Mouse (Mus musculus) urinary bladder, postnatal 25 days (tissue): ENCODE results near the gene Capn8.

Experiments used
- DNase-seq: peaks from one replicate; pipeline ENCODE4 v3.0.0; 2022; ENCODE audit warnings: low spot score

The Capn8 gene

DNA sequence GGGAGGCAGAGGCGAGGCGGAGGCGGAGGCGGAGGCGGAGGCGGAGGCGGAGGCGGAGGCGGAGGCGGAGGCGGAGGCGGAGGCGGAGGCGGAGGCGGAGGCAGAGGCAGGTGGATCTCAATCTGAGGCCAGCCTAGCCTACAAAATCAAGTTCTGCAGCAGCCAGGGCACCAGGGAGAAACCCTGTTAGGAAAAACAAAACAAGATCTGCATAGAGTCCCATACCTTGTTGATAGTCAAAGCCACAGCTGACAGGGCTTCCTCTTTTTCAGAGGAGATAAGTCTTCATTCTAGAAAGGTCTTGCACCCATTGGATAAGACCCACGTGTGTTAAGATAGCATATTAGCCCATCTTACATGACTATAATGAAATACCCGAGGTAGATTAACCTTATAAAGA is 113.3 kb downstream of the Capn8 start:
- no peak for DNase-seq

DNA sequence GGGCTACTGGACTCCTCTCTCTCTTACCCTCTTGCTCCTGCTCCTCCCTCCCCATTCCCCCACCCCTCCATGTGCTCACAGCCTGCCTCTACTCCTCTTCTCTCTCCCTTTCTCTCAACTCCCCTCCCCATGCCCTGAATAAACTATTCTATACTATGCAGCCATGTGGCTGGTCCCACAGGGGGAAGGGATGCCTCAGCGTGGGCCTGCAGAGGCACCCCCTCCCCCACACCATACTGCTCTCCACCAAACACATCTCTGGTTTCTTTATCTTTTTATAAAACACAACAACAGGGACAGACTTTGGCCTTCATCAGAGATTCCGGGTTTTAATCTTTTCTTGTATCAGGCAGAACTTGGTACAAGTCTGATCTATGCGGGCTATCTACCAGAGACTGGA is 114.4 kb downstream of the Capn8 start:
- DNase-seq, result no peak

DNA sequence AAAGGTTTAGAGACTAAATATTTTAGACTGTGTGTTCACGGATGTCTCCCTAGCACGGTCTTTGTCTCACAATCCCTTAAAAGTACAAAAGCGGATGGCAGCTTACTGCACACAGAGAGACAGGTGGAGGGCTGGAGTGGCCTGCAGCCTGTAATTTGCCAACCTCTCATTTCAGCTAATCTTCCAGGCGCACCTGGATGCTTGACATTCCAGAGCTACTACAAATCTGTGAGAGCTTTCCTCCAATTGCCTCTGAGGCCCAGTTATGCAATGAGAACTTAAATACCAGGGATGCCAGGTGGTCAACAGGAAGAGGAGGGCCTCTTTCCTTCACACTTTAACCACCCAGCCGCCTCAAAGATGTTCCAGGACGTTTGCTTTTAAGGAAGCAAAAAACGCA is 114.8 kb downstream of the Capn8 start:
- peak; percentile 9 for DNase-seq
